Mouse (Mus musculus) lung, adult 18-20 months (tissue): ENCODE measurements around the gene Fbxo11.
"Not testable (repeated sequence)": the region's sequence is repeated elsewhere in the genome, so short reads cannot be mapped to it uniquely, and the experiment has no call there.

Experiments used
- DNase-seq, 2 experiments: peaks; one replicate each; pipeline ENCODE4 v3.0.0; 2022; ENCODE audit warnings: mixed read lengths in 2 of 2

The Fbxo11 gene

DNA sequence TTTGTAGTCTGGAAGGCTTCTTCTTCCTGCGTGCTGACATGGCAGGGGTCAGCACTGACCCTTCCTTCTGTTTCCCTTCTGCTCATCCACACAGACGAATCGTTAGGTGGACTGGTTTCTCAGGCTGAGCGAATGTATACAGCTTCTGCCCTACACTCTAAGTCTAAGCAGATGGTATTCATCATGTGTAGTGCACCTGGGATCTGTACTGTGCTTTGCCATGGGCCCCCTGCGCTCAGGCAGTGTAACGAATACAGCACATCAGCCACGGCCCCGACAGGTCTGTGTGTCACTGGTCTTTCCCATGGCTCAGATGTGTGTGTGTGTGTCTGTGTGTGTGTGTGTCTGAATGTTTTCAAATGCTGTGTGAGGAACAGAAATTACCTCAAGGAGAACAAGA lies 58.1 kb downstream of the Fbxo11 start:
- no peak for DNase-seq

DNA sequence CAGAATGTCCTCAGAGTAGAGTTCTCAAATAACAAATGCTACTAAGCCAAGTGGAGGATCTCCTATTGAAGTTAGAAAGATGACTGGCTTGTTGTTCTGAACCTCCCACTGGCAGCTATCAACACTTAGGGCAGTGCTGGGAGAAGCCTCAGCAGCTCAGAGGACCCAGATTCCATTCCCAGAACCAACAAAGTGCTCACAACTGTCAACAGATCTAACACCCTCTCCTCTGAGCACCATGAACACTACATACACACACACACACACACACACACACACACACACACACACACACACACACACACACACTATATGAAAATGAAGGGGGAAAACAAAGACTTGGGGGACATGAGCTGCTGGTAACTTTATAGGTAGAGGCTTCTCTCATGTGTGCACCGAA lies 60.2 kb downstream of the Fbxo11 start:
- no peak for DNase-seq

DNA sequence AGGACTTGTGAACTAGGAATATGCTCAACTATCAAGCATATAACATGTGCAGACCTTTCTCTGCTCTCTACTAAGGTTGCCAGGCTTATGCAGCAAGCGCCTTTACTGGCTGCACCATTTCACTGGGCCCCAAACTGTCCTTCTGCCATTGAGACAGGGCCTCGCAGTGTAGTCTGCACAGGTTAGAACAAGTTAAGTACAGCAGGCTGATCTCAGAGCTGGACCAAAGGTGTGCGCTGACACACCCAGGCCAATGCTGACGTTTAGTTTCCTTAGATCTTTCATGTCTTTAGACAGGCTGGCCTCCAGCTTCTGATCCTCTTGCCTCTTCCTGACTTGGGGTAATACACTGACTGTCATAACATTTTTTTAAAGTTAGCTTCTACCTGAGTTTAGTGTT lies 67.3 kb downstream of the Fbxo11 start:
- no peak for DNase-seq

DNA sequence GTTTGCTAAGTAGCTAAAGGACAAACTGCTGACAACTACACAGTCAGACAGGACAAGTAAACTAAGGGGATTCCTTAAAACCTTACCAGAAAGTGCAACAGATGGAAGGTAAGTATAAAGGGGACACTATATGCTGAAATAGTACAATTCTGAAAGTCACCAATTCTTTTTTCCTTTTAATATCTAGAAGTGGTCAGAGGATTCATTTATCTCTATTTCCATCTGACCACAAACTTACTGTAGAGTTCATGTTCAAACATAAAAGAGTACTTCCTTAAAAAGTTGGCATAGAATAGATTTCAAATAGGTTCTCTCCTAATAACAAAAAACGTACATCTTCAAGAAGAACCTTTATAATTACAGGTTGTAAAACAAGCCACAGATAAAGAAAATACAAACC lies 71.8 kb downstream of the Fbxo11 start:
- DNase-seq = no peak

DNA sequence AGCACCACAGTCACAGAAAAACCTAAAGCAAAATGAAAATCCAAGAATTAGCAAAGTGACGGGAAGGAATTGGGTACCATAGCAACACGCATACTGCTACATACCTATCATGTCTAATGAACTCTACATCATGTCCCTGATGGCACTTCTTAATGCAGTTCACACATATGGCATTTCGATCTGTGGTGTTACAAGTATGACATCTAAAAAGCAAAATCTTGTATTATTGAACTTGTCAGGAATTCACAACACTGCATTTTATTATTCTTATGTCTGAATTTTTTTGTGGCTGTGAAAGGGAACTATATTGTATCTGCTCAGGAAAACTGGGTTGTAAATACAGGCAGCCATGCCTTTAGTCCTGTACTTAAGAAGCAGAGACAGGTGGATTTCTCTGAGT lies 72.9 kb downstream of the Fbxo11 start:
- DNase-seq = no peak

DNA sequence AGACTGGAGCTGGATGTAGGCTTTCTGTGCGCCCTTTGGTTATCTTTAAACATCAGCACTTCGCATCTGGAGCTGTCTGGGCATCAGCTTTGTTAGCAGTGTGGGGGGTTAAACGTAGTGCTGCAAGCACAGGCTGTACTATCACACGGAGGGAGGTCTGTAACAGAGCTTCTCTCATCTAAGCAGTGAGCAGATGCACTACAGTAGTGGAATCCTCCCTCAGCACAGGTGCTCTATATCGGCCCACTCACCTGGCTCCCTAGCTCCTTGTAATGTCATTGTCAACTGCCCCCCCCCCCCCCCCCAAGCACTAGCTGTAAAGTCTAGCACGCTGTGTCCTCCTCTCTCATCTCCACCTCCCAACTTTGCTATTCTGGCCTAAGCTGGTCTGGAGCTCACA lies 77.6 kb downstream of the Fbxo11 start:
- no peak for DNase-seq

DNA sequence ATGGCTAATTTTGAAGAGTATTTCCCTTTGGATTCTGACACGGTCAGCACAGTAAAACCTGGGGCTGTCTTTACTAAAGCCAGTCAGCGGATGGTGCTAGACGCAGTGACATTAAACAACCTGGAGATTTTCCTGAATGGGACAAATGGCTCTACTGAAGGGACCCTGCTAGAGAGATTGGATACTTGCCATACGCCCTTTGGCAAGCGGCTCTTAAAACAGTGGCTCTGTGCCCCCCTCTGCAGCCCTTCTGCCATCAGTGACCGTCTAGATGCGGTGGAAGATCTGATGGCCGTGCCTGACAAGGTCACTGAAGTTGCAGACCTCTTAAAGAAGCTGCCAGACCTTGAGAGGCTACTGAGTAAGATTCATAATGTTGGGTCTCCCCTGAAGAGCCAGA lies 79.2 kb downstream of the Fbxo11 start:
- no peak for DNase-seq

DNA sequence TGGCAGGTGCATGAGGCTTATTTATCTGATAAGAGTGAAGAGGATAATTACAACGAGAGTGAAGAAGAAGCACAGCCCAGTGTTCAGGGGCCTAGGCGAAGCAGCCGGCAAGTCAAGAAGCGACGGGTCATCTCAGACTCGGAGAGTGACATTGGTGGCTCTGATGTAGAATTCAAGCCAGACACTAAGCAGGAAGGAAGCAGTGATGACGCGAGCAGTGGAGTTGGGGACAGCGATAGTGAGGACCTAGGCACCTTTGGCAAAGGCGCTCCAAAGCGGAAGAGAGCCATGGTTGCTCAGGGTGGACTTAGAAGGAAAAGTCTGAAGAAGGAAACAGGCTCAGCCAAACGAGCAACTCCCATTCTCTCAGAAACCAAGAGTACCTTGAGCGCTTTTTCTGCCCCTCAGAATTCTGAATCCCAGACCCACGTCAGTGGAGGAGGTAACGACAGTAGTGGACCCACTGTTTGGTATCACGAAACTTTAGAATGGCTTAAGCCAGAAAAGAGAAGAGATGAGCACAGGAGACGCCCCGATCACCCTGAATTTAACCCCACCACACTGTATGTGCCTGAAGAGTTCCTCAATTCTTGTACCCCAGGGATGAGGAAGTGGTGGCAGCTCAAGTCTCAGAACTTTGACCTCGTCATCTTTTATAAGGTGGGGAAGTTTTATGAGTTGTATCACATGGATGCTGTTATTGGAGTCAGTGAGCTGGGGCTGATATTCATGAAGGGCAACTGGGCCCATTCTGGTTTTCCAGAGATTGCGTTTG lies 80.5 kb downstream of the Fbxo11 start:
- peak in 1 of 2 experiments; percentile 13 for DNase-seq

DNA sequence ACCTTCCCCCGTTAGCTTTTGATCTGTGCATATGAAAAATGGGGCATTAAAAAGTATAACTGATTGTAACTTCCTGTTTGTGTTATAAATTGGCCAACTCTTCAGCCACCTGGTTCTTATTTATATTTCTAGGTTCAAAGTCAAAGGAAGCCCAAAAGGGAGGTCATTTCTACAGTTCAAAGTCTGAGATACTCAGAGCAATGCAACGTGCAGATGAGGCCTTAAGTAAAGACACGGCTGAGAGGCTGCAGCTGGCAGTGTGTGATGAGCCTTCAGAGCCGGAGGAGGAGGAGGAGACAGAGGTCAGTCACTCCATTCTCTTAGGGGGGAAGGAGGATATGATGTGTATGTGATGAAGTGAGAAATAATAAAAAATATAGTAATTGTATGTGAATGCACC lies 81.8 kb downstream of the Fbxo11 start:
- no peak for DNase-seq

DNA sequence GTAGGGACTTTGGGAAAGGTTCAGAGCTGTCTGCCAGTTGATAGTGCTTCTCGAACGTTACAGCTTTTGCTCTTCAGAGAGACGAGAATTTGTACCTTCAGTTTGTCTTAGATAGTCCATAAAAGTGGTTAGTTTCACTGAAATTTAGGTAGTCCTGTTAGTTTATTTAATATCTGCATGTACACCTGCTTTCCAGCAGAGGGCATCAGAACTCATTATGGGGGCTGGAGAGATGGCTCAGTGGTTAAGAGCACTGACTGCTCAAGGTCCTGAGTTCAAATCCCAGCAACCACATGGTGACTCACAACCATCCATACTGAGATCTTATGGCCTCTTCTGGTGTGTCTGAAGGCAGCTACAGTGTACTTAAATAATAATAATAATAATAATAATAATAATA lies 83.0 kb downstream of the Fbxo11 start:
- DNase-seq = no peak

DNA sequence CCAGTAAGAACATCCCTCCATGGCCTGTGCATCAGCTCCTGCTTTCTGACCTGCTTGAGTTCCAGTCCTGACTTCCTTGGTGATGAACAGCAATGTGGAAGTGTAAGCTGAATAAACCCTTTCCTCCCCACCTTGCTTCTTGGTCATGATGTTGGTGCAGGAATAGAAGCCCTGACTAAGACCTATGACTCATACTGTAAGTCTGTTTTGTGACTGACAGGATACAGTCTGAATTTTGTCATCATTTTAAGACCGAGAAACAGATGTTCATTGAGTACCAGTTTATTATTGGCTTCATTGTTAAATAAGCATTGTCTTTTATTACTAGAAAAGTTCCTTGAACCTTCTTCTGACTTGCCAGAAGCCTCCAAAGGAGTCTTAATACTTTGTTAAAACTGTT lies 85.4 kb downstream of the Fbxo11 start:
- DNase-seq = not testable (repeated sequence)

DNA sequence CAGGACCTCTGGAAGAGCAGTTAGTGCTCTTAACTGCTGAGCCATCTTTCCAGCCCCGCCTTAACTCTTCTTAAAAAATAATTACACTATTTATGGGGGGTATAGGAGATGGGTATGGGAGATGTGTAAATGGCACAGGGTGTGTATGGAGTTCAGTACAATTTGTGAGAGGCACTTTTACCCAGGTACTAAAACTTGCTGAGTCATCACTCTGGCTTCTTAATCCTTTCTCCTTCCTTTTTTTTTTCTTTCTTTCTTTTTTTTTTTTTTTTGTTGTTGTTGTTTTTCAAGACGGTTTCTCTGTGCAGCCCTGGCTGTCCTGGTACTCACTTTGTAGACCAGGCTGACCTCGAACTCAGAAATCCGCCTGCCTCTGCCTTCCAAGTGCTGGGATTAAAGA lies 88.2 kb downstream of the Fbxo11 start:
- not testable (repeated sequence) for DNase-seq

DNA sequence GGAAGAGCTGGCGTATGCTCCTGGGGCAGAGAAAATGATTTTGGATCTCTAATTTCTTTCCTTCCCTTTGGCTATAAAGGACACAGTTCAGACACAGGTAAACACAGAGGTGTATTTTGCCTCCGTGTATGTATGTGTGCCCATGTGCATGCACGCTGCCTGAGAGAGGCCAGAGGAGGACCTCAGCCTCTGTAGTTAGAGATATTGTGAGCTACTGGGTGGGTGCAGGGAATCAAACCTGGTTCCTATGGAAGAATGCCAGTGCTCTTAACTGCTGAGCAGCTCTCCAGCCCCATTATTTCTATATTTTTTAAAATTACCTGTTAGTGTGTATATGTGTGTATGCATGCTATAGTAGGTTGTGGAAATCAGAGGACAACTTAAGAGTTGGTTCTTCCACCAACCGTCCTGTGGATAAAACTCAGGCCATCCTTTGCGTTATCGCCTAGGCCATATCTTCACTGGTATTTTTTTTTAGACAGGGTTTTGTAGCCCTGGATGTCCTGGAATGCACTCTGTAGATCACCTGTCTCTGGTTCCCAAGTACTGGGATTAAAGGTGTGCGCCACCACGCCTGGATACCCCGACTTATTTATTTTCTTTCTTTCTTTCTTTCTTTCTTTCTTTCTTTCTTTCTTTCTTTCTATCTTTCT lies 88.8 kb downstream of the Fbxo11 start:
- DNase-seq = no peak

DNA sequence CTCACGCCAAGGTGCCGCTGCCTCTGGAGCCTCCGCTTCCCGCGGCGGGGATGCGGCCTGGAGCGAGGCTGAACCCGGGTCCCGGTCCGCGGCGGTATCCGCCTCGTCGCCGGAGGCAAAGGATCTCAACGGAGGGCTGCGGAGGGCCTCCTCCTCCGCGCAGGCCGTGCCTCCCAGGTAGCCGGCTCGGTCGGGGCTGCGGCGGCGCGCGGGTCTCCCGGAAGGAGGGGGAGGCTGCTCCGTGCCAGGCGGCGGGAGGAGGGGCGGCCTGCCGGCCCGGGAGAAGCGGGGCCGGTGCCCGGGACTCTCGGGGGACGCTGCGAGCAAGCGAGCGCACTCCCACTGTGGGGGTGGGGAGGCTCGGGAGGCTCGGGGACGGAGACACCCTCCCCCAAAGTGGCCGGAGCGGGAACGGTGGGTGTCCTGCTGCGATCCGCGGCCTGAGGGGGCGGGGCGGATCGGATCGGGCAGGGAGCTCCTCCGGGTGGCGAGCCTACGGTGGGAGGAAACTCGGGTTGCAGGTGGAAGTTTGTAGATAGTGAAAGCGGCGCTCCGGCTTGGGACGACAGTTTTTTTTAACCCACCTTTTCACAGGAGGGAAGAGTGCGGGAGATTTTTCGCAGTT lies 89.8 kb downstream of the Fbxo11 start:
- DNase-seq = peak; percentile 60 to 66

DNA sequence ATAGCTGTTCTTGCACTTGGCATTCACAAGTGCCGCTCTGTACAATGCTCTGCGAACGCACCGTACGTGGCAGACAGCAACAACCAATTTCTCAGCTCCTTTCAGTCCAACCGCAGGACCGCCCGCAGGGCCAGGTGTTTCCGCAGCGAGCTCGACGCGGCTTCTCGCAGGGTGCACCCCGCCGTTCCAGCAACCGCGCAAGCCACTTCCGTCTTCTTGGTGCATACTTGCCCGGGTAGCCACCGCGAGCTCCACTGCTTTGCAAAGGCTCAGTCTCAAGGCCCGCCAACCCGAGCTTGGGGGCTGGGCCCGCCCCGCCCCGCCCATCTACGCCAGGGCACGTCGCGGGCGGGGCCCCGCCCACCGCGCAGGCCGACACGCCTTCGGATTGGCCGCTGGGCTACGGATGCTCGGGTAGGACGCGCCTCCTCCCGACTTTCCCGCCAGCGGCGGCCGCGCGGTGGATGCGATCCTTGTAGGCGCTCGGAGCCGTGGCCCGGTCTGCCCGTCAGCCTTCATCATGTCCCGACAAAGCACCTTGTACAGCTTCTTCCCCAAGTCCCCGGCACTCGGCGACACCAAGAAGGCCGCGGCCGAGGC lies 90.4 kb downstream of the Fbxo11 start, which contains the start of gene Msh6:
Gene Msh6 (plus strand): TSS at position 434 of the 600 bp plus-strand sequence.
- DNase-seq = peak; percentile 90 to 92

DNA sequence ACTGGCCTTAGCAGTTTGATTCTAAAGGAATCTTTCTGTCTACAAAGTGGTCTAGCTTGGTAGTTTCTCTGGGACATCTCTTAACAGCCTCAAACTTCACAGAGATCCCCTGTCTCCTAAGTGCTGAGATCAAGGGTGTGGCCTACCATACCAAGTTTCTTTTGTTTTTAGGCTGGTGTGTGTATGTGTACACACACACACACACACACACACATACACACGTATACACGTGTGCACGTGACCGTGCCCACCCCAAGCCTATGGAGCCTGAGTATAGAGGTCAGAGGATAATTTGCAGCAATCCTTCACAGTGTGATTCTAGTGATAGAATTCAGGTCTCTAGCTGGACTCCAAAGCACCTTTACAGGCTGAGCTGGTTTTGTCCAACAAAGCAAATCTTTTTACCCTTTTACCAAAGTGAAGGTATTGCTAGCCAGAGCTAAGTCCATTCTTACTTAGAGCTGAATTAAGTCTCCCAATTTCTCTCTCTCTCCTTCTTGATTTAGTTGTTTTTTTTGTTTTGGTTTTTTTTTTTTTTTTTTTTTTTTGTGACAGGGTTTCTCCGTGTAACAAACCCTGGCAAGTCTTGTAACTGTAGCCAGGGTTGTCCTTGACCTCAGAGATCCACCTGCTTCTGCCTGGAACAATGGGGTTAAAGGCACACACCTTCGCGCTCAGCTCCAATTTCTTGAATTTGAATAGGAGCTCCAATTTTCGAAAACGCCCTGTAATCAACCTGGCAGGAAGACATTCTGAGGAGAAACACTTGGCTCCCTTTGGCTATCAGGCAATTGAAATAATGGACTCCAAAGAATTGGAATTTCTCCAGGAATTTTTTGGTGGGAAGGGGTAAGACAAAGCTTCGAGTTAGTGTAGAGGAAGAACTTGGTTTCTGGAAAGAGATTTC lies 91.6 kb downstream of the Fbxo11 start:
- DNase-seq = no peak

DNA sequence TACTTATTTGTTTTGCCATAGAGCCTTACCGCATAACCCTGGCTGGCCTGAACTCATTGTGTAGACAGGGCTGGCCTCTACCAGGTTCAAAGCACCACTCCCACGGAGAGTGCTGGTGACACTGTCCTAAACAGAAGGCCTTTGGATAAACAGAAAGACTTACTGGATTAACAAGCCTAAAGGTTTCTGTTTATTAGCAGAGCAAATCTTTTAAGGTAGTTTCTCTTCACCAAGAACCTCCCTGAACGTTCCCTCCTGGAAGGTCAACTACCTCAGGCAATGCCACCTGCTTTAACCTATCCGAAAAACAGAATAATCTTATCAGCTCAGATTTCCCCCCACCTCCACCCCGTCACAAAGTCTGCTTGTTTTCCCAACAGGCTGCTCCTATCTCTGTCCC lies 92.2 kb downstream of the Fbxo11 start:
- DNase-seq = no peak

DNA sequence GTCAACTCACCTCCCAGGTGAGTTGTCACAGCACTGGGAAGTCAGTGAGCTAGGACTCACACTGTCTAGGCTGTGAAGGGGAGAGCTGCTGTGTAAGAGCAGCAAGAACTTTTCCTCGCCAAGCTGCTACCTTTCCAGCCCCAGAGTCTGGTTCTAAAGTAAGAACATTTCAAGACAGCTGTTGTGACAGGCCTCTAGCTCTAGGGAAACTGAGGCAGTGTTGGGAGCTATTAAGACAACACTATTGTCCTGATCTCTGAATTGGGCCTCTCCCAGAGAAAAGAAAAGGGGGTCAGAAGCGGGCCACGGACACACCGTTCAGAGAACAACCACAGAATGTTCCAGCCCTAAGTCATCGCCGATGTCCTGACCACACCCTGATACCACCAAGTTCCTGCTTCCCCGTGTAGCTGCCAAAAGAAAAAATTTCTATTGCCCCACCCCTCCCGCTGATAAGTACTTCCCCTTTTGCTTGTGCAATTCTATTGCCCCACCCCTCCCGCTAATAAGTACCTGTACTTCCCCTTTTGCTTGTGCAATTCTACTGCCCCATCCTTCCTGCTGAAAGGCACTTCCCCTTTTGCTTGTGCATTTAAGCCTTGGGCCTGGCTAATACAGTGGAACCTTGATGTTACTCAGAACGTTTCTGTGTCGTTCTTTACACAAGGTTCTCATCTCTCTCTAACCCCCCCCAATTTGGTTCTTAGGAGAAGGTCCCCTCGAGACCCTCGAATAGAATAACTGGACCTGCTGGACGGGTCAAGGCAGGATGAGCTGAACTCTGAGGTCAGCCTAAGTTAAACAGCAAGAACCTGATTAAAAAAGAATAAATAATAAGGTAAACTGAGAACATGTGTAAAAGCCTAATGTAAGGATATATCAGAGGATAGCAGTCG lies 93.1 kb downstream of the Fbxo11 start:
- DNase-seq = peak; percentile 27 to 29

DNA sequence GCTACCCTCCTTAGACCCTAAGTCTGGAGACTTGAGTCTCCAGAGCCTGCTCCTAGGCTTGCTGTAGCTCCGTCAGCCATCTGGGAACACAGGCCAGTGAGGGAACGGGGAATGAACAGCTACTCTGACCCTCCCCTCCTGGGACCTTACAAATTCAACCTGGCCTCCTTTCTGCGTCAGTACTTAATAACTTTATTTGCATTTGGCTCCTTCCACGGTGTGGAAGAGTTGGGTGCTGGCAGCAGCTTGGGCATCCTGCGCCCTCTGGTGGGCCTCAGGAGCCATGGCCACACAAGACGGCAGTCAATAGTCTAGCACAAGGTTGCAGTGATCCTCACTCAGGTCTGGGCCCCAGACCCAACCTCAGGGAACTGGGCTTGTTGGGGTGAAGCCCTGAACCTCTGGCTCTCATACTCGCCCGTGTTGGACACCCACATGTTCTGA lies 96.6 kb downstream of the Fbxo11 start:
- DNase-seq = not testable (repeated sequence)

DNA sequence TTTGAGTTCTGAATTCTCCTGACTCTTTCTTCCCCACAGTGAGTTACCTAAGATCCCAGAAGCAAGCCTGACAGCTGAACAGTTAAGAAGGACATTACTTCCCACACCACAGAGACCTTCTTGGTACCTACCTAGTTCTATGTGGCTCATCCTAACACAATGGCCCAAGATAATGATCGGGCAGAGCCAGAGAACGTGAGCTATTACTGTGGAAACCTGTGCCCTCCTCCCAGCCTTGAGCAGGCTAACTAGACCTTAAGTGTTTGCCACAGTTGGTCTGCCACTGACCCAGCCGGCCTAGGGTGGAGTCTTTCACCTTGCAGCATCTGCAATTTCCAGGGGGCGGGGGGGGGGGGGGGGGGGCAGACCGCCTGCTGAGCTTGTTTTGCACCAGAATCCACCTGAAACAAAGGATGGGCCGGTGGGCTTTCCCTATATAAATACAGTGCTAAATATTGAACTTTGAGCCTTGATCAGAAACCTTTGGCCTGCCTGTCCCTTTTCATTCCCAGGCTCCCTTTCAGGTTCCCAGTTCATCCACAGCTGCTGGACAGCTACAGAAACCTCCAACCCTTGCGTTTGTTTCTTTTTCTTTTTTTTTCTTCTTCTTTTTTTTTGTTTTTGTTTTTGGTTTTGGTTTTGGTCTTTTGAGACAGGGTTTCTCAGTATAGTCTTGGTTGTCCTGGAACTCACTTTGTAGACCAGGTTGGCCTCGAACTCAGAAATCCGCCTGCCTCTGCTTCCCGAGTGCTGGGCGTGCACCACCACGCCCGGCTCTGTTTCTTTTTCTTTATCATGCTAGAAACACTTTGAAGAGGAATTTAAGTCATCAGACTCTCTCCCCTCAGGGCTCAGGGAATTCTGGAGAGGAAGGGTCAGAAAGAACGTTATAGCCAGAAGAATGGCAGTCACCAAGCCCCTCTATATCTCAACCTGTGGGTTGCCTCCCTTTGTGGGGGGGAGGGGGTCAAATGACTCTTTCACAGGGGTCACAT lies 101.7 kb downstream of the Fbxo11 start:
- DNase-seq = no peak
